Mouse (Mus musculus): ENCODE measurements around the gene Nos1ap. TPM values are rescaled to one million over a fixed set of nuclear protein-coding genes. Genes with fewer than 3 reads are reported as not detected.
A peak's percentile ranks its signal among the peaks of the same experiment; 100 is the strongest.

Gene Nos1ap
- polyA plus RNA-seq, 1 experiment from 2014 or later: 7.8 TPM

GRCm38 (mm10) chr1:170495538-170496183, 94.0 kb downstream of the Nos1ap start:
- H3K27me3 ChIP-seq (ENCODE audit: control insufficient read depth, insufficient read depth, low read length): no peaks in the 10 kb centered on the region
- no peak overlapping the region for H3K9ac ChIP-seq (ENCODE audit: low read length)
- ATAC-seq (ENCODE audit: low FRiP score) (no peak), DNase-seq (ENCODE audit: low spot score, missing footprints) (peak; percentile 49)
- H3K9me3 ChIP-seq (ENCODE audit: control insufficient read depth, low read length): no peaks in the 10 kb centered on the region
- no peaks in the 10 kb centered on the region for H3K36me3 ChIP-seq (ENCODE audit: control insufficient read depth, insufficient read depth, low read length)
- no peak overlapping the region for H3K4me2 ChIP-seq
- H3K27ac ChIP-seq (ENCODE audit: low read depth, low read length): no peak overlapping the region
- H3K4me1 ChIP-seq (ENCODE audit: control insufficient read depth, insufficient read depth, low read length): no peaks in the 10 kb centered on the region
- 81% methylated on average over 13 of the region's 13 CpGs for WGBS
- no peak overlapping the region for H3K4me3 ChIP-seq (ENCODE audit: low read depth, low read length)

- Histone ChIP-seq H3K27ac (ENCODE audit: low read depth, low read length) (no peak overlapping the region), H3K36me3 (ENCODE audit: control insufficient read depth, insufficient read depth, low read length) (no peaks in the 10 kb centered on the region), H3K9ac (ENCODE audit: low read length) (no peak overlapping the region), H3K4me1 (ENCODE audit: control insufficient read depth, insufficient read depth, low read length) (no peaks in the 10 kb centered on the region), H3K4me2 (no peak overlapping the region), H3K9me3 (ENCODE audit: control insufficient read depth, low read length) (no peaks in the 10 kb centered on the region), H3K27me3 (ENCODE audit: control insufficient read depth, insufficient read depth, low read length) (no peaks in the 10 kb centered on the region), H3K4me3 (ENCODE audit: low read depth, low read length) (no peak overlapping the region)
- WGBS: 91% methylated on average over 2 of the region's 2 CpGs
- DNase-seq (ENCODE audit: low spot score, missing footprints): no peak
- ATAC-seq (ENCODE audit: low FRiP score): no peak
Observed at GRCm38 (mm10) chr1:170492527-170492926, 97.1 kb downstream of the Nos1ap start.

GRCm38 (mm10) chr1:170492027-170492426, 97.6 kb downstream of the Nos1ap start:
- ATAC-seq (ENCODE audit: low FRiP score): no peak
- Histone ChIP-seq H3K4me2 (no peak overlapping the region), H3K4me1 (ENCODE audit: control insufficient read depth, insufficient read depth, low read length) (no peaks in the 10 kb centered on the region), H3K27ac (ENCODE audit: low read depth, low read length) (no peak overlapping the region), H3K27me3 (ENCODE audit: control insufficient read depth, insufficient read depth, low read length) (no peaks in the 10 kb centered on the region), H3K9me3 (ENCODE audit: control insufficient read depth, low read length) (no peaks in the 10 kb centered on the region), H3K4me3 (ENCODE audit: low read depth, low read length) (no peak overlapping the region), H3K9ac (ENCODE audit: low read length) (no peak overlapping the region), H3K36me3 (ENCODE audit: control insufficient read depth, insufficient read depth, low read length) (no peaks in the 10 kb centered on the region)
- no peak for DNase-seq (ENCODE audit: low spot score, missing footprints)
- WGBS: 83% methylated on average over 4 of the region's 4 CpGs

GRCm38 (mm10) chr1:170489936-170490335, 99.7 kb downstream of the Nos1ap start:
- DNase-seq (ENCODE audit: low spot score, missing footprints) (peak; percentile 69), ATAC-seq (ENCODE audit: low FRiP score) (no peak)
- Histone ChIP-seq H3K27ac (ENCODE audit: low read depth, low read length) (no peak overlapping the region), H3K4me3 (ENCODE audit: low read depth, low read length) (no peak overlapping the region), H3K27me3 (ENCODE audit: control insufficient read depth, insufficient read depth, low read length) (no peaks in the 10 kb centered on the region), H3K4me2 (no peak overlapping the region), H3K9me3 (ENCODE audit: control insufficient read depth, low read length) (no peaks in the 10 kb centered on the region), H3K4me1 (ENCODE audit: control insufficient read depth, insufficient read depth, low read length) (no peaks in the 10 kb centered on the region), H3K9ac (ENCODE audit: low read length) (no peak overlapping the region), H3K36me3 (ENCODE audit: control insufficient read depth, insufficient read depth, low read length) (no peaks in the 10 kb centered on the region)
- WGBS: 88% methylated on average over 7 of the region's 7 CpGs

GRCm38 (mm10) chr1:170489450-170489849, 100.2 kb downstream of the Nos1ap start:
- H3K4me2 ChIP-seq: no peak overlapping the region
- H3K4me1 ChIP-seq (ENCODE audit: control insufficient read depth, insufficient read depth, low read length): no peaks in the 10 kb centered on the region
- H3K9ac ChIP-seq (ENCODE audit: low read length): no peak overlapping the region
- no peaks in the 10 kb centered on the region for H3K36me3 ChIP-seq (ENCODE audit: control insufficient read depth, insufficient read depth, low read length)
- no peak overlapping the region for H3K4me3 ChIP-seq (ENCODE audit: low read depth, low read length)
- H3K9me3 ChIP-seq (ENCODE audit: control insufficient read depth, low read length): no peaks in the 10 kb centered on the region
- peak; percentile 4 for DNase-seq (ENCODE audit: low spot score, missing footprints)
- ATAC-seq (ENCODE audit: low FRiP score): no peak
- WGBS: 91% methylated on average over 6 of the region's 6 CpGs
- H3K27me3 ChIP-seq (ENCODE audit: control insufficient read depth, insufficient read depth, low read length): no peaks in the 10 kb centered on the region
- H3K27ac ChIP-seq (ENCODE audit: low read depth, low read length): no peak overlapping the region

GRCm38 (mm10) chr1:170485119-170485518, 104.5 kb downstream of the Nos1ap start:
- Histone ChIP-seq H3K9ac (ENCODE audit: low read length) (no peak overlapping the region), H3K27ac (ENCODE audit: low read depth, low read length) (no peak overlapping the region), H3K36me3 (ENCODE audit: control insufficient read depth, insufficient read depth, low read length) (no peaks in the 10 kb centered on the region), H3K4me3 (ENCODE audit: low read depth, low read length) (no peak overlapping the region), H3K4me2 (no peak overlapping the region), H3K9me3 (ENCODE audit: control insufficient read depth, low read length) (no peaks in the 10 kb centered on the region), H3K27me3 (ENCODE audit: control insufficient read depth, insufficient read depth, low read length) (no peaks in the 10 kb centered on the region), H3K4me1 (ENCODE audit: control insufficient read depth, insufficient read depth, low read length) (no peaks in the 10 kb centered on the region)
- 42% methylated on average over 4 of the region's 4 CpGs for WGBS
- ATAC-seq (ENCODE audit: low FRiP score) (no peak), DNase-seq (ENCODE audit: low spot score, missing footprints) (no peak)

GRCm38 (mm10) chr1:170482236-170482905, 107.3 kb downstream of the Nos1ap start:
- Histone ChIP-seq H3K27me3 (ENCODE audit: control insufficient read depth, insufficient read depth, low read length) (no peaks in the 10 kb centered on the region), H3K4me3 (ENCODE audit: low read depth, low read length) (no peak overlapping the region), H3K4me1 (ENCODE audit: control insufficient read depth, insufficient read depth, low read length) (peaks cover 21% of the 10 kb centered on the region), H3K9ac (ENCODE audit: low read length) (no peak overlapping the region), H3K36me3 (ENCODE audit: control insufficient read depth, insufficient read depth, low read length) (no peaks in the 10 kb centered on the region), H3K4me2 (no peak overlapping the region), H3K9me3 (ENCODE audit: control insufficient read depth, low read length) (no peaks in the 10 kb centered on the region), H3K27ac (ENCODE audit: low read depth, low read length) (no peak overlapping the region)
- ATAC-seq (ENCODE audit: low FRiP score) (no peak), DNase-seq (ENCODE audit: low spot score, missing footprints) (peak; percentile 19)
- WGBS: 86% methylated on average over 7 of the region's 8 CpGs

- ATAC-seq (ENCODE audit: low FRiP score): no peak
- Histone ChIP-seq H3K4me2 (no peak overlapping the region), H3K9ac (ENCODE audit: low read length) (no peak overlapping the region), H3K27me3 (ENCODE audit: control insufficient read depth, insufficient read depth, low read length) (no peaks in the 10 kb centered on the region), H3K27ac (ENCODE audit: low read depth, low read length) (no peak overlapping the region), H3K9me3 (ENCODE audit: control insufficient read depth, low read length) (no peaks in the 10 kb centered on the region), H3K4me3 (ENCODE audit: low read depth, low read length) (no peak overlapping the region), H3K36me3 (ENCODE audit: control insufficient read depth, insufficient read depth, low read length) (no peaks in the 10 kb centered on the region), H3K4me1 (ENCODE audit: control insufficient read depth, insufficient read depth, low read length) (peaks cover 30% of the 10 kb centered on the region)
- 74% methylated on average over 3 of the region's 3 CpGs for WGBS
- no peak for DNase-seq (ENCODE audit: low spot score, missing footprints)
Observed at GRCm38 (mm10) chr1:170481093-170481492, 108.6 kb downstream of the Nos1ap start.

- DNase-seq (ENCODE audit: low spot score, missing footprints) (peak; percentile 76), ATAC-seq (ENCODE audit: low FRiP score) (peak; percentile 55; the same call in 1 of the 2 replicates)
- no peak overlapping the region for H3K27ac ChIP-seq (ENCODE audit: low read depth, low read length)
- no peak overlapping the region for H3K4me2 ChIP-seq
- no peak overlapping the region for H3K4me3 ChIP-seq (ENCODE audit: low read depth, low read length)
- H3K9ac ChIP-seq (ENCODE audit: low read length): no peak overlapping the region
- no peaks in the 10 kb centered on the region for H3K9me3 ChIP-seq (ENCODE audit: control insufficient read depth, low read length)
- no peaks in the 10 kb centered on the region for H3K36me3 ChIP-seq (ENCODE audit: control insufficient read depth, insufficient read depth, low read length)
- peaks cover 30% of the 10 kb centered on the region for H3K4me1 ChIP-seq (ENCODE audit: control insufficient read depth, insufficient read depth, low read length)
- no peaks in the 10 kb centered on the region for H3K27me3 ChIP-seq (ENCODE audit: control insufficient read depth, insufficient read depth, low read length)
- 32% methylated on average over 3 of the region's 3 CpGs for WGBS
Observed at GRCm38 (mm10) chr1:170479458-170479798, 110.2 kb downstream of the Nos1ap start.

Data from midbrain, embryonic 11.5 days (tissue).